Mouse (Mus musculus) heart, postnatal 10 days (tissue): ENCODE measurements at regions not wholly inside any gene's neighbourhood (a gene's known extent, or its start where the extent isn't known, plus 50 kb on each side); places are given as distances from the start of the nearest gene placed in this dataset.

Experiments
- DNase-seq, 2 experiments: peaks; one replicate each; pipeline ENCODE4 v3.0.0; 2021
- intact Hi-C: fragments of 180-260 bp; cut with DNase I; formaldehyde crosslinking; loops from one replicate; pipeline ENCODE4 v1.15.1; 2025

DNA sequence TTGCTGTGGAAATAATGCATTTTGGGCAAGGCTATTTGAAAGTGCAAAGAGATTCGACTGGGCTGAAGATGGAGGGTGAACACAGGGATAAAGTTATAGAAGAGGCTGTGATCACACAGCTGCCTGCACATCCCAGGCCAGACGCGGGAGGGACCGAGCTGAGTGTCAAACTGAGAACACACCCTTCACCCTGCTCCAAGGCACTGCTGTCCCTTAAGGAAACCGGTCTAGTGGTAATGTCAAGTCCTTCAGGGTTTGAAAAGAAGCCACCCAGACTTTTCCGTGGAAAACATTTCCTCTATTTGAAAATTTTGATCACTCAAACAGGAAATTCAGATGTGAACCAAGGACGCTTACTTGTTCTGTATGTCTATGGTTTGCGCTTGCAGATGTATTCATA is 134.6 kb downstream of the Gm11011 start:
- no peak for DNase-seq
- intact Hi-C loops = no loop called here

DNA sequence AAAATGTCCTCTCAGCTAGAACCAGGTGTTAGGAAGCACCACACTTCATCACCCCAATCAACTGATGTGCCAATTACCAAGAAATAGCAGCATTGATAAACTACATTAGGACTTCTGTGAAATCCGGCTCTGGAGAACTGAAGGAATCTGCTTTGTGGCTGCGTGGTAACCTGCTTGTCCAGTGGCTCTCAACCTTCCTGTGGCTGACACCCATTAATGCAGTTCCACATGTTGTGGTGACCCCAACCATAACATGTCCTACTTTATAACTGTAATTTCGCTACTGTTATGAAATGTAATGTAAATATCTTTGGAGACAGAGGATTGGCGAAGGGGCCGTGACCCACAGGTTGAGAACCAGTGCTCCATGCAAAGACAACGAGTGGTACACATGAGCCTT is 136.7 kb downstream of the Gm11011 start:
- no peak for DNase-seq
- intact Hi-C loops = no loop called here

DNA sequence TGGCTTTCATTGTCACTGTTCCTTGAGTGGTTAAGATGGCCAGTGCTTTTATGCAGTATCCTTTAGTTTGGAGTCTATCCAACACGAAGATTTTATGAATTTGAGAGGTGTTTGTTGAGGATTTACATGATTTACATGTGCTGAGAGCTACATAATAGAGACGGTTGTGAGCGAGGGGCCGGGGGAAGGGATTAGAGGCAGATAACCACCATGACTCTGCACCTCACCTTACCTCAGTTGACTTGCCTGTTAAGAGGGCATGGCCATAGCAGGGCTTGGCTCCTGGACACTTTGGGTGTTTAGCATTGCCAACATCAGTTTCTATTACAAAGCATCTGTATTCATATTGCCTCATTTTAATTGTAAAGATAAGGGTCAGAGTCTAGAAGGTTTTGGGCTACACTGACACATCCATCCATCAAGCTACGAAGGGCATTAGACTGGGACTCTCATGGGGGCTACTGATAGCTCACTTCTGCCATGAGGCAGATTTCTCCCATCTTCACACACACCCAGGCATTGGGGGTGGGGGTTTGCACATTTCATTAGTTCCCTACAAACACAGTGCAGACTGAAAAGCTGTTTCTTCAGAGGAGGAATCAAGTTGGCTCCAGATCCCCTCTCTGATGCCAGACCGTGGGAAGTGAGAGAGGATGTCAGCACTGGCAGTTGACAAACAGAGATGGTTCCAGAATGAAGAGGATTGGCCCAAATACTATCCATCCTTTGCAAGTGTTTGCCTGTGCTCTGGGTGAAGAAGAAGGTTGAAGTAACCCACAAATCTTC is 139.9 kb downstream of the Gm11011 start:
- intact Hi-C loops = no loop called here

GRCm38 (mm10) chr2:169445877-169446276 is 141.7 kb downstream of the Gm11011 start:
- DNase-seq = no peak
- intact Hi-C loops = no loop called here

More for the DNA sequence above, 139.9 kb downstream of the Gm11011 start:
- no peak for DNase-seq

GRCm38 (mm10) chr2:169445371-169445770 is 142.2 kb downstream of the Gm11011 start:
- intact Hi-C loops = no loop called here
- DNase-seq = no peak

- intact Hi-C loops = no loop called here
- DNase-seq = no peak
These were observed 144.3 kb downstream of the Gm11011 start for GRCm38 (mm10) chr2:169443271-169443670.

- DNase-seq = no peak
- intact Hi-C loops = no loop called here
These were observed 156.0 kb downstream of the Gm11011 start for GRCm38 (mm10) chr2:169431516-169431915.

DNA sequence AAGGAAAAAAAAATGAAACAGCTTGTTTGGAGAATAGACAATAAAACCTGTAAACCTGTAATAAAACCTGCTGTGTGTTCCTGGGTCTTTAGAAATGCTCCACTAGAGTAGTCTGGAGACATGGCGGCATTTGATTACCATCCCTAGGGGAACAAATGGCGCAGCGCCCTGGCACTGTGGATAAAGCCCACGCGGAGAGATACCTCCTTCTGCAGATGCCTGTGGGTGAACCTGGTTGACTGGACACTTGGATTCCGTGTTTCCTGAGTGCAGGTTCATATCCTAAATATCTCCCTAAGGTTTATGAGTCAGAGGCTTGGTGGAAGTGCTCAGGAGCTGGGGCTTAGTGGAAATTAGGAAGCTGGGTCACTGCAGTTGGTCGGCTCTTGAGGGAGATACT is 158.1 kb downstream of the Gm11011 start:
- DNase-seq = no peak
- intact Hi-C loops = no loop called here

- DNase-seq = peak; percentile 6 to 11
- intact Hi-C loops = no loop called here
These were observed 163.2 kb downstream of the Gm11011 start for GRCm38 (mm10) chr2:169424166-169424920.

DNA sequence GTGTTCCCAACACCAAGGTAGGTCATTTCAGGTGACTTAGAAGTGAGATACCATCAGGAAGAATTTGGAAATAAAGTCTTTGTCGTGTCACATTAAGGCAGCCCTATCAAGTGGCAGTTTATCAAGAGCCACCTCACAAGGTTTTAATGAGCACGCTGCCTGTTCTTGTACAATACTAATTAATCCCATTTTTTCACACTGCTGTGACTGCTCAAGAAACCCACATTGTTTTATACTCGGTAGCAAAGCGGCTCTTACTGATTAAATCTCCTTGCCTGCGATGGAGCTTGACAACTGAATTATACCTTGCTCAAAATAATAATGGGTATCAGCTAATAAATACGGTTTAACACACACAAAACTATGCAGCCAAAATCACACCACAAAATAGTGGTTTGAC is 175.2 kb downstream of the Gm11011 start:
- DNase-seq = no peak
- intact Hi-C loops = no loop called here

DNA sequence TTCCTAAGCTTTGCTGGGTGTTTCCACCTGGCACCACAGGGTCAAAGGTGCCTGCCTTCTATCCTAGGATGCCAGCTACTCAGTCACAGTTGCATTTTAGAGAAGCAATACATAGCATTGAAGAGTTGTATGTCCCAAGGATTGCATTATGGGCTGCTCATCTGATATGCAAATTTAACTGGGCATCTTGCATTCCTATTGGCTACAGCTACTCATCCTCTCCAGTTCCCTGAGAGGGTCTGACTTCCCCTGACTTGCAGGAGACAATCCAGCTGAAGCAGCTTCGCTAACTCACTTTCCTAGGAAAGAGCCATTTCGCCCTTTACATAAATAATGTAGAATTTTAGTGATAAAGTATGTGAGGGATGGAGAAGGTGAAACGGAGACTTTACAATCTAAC is 177.5 kb downstream of the Gm11011 start:
- intact Hi-C loops = no loop called here

DNA sequence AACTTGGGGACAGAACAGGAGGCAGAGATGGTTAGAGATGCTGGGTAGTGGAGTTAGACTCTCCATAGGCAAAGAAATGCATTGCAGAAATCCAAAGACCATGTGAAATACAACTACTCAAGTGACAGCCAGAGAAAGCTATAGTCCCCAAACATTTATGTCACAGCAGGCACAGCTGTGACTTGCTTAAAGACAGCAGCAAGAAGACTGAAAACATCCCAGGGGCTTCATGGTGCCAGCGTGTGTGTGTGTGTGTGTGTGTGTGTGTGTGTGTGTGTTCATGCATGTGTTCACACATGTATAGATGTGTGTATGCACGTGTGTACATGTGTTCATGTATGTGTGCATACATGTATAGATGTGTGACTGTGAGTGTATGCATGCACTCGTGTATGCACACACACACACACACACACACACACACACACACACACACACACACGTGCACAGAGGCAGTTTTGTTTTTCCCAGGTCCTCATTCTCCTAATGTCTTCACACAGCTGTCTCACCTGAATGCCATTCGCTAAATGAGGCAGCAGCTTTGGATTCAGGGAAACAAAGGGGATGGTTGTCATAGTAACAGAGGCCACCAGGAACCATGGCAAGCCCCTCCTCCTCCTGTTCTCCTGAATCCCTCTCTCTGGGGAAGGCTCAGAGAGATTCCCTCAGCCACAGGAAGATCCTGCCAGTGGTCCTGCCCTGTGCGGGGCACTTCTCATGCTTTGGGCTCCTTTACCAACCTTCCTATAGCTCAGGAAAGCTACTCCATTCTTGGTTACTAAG is 182.4 kb downstream of the Gm11011 start:
- no peak for DNase-seq
- intact Hi-C loops = no loop called here

More for the DNA sequence above, 177.5 kb downstream of the Gm11011 start:
- no peak for DNase-seq

DNA sequence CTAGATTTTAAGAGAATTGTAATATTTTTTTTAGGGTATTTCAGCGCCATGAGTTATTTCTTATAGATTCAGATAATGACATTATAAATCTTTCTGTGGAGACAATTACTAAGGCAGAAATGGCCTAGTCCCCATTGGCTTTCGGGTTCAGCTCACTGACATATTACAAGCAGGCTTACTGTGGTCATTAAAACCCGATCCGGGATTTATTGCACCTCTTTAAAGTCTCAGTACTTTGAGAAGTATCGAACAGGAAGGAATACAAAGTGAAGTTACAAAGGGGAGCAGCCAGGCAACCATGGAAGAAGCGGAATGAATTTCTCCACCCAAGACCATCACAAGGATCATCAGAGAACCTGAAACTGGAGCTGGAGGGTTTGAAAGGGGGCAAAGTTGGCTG is 189.8 kb downstream of the Gm11011 start:
- no peak for DNase-seq
- intact Hi-C loops = no loop called here

DNA sequence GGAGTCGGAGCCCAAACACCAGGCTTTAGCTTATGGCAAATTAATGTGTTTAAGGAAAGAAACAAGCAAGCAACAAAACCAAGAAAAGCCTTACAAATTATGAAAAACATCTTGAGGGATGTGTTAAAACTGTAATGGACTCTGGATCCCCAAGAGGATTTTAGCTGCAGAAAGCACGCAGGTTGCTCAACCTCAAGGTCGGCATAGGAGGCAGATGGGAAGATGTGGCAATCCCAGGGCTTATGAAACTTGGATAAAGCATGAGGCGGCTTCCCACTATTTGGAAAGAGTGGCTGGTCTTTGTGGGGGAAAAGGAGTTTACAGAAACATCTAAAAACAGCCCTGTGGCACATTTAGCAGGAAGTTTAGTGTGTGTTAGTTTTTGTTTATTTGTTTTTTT is 190.5 kb downstream of the Gm11011 start:
- no peak for DNase-seq
- intact Hi-C loops = no loop called here

DNA sequence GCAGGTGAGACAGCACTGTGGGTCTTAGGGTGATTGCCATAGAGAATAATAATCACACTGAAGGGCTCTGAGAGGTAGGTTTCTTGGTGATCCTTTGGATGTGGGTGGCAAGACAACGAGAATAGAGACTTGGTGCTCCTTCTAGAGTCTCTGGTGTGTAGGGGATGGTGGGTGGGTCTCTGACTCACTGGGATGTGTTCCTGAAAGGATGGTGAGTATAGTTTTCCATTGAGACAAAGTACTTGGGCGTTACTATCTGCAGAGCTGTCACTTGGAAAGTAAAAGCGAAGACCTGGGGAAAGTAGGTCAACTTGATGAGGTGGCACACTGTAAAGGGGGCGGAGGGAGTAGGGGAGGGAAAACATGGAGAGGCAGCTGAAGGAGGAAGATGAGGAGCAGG is 191.3 kb downstream of the Gm11011 start:
- no peak for DNase-seq
- intact Hi-C loops = no loop called here

GRCm38 (mm10) chr2:169389611-169390010 is 197.9 kb downstream of the Gm11011 start:
- DNase-seq = no peak
- intact Hi-C loops = no loop called here

DNA sequence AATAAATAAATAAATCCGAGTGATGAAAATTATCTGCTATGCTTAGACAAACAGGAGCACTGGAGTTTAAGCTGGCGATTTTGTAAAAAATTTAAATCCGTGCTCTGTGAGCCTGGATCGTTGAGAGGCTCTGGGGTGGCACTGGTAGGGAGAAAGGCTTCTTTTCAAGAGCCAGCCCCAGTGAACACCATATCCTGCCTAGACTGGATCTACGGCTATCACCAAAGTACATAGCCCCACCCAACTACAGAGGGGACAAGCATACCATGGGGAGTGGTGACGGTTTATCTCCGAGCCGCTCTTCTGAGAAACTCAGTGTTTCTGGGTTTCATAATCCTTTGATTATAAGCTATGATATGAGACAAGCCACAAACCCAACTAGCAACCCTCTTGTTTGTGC is 199.0 kb downstream of the Gm11011 start:
- no peak for DNase-seq

DNA sequence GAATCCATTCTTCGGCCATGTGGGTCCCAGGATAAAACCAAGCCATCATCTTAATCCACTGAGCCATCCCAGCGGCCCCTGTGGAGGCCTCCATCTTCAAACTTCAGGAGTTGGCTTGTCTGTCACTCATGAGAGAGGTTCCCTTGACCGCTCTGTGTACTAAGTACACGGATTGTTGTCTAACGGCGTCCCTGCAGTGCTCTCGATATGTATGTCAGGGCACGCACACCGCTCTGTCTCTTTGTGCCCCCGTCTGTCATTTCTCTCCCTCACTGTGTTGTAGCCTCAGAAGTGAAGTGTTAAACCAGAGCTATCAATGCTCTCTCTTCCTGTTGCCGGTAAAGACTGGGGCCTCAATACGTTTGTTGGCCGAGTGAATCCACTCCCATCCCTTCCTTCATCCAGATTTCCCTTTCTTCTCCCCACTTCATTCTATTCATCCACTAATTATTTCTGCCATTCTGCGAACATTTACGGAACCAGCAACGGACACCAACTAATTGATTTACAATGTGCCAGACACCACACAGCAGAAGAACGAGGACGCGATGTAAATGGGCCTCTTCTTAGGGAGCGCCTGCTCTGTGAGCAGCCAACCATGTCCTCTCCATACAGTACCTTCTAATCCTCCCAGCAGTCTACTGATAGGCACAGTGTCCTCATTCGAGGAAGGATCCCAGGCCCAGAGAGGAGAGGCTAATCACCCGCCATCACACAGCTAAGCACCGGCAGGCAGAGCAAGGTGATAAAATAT is 199.6 kb downstream of the Gm11011 start:
- DNase-seq = no peak
- intact Hi-C loops = no loop called here

More for the DNA sequence above, 199.0 kb downstream of the Gm11011 start:
- intact Hi-C loops = no loop called here

GRCm38 (mm10) chr2:169383701-169384100 is 203.8 kb downstream of the Gm11011 start:
- intact Hi-C loops = no loop called here
- DNase-seq = no peak

GRCm38 (mm10) chr2:169373069-169373468 is 214.5 kb downstream of the Gm11011 start:
- DNase-seq = no peak
- intact Hi-C loops = no loop called here

- DNase-seq = no peak
- intact Hi-C loops = no loop called here
These were observed 222.5 kb downstream of the Gm11011 start for GRCm38 (mm10) chr2:169365046-169365445.
